In the genomic region with DNA sequence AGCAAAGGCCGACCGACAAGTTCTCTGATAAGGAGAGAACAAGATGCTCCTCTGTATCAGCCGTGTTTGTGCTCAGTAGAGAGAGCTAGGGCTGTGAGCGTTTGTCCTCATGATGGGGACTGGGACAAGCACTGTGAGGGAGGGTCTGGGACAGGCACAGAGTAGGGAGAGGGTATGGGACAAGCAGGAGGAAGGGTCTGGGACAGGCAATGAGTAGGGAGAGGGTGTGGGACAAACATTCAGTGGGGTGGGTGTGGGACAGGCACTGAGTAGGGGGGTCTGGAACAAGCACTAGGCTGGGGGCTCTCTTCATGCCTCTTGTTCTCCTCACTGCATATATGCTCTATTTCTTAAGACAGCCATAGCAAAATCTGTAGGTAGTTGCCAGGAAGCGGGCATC, we compare ENCODE assay signal across 12 mouse cellular contexts.
"Had no signal": no experiment of that assay in that cellular context is flagged by ENCODE, and none has a peak within 500 bp of the region (broad histone marks: within the 10 kb centered on the region; RNA-seq: fewer than 3 reads in every experiment).

No protein-coding gene starts in this region.

- H3K36me3 ChIP-seq: kidney, embryonic 15.5 days; limb, embryonic 15.5 days; liver, embryonic 12.5 days; midbrain, embryonic 12.5 days; neural tube, embryonic 15.5 days had no signal

- H3K4me2 ChIP-seq: kidney, embryonic 15.5 days; limb, embryonic 15.5 days; liver, embryonic 12.5 days; midbrain, embryonic 12.5 days; neural tube, embryonic 15.5 days had no signal

- H3K27ac ChIP-seq: kidney, embryonic 15.5 days; limb, embryonic 15.5 days; liver, embryonic 12.5 days; midbrain, embryonic 12.5 days; neural tube, embryonic 15.5 days had no signal

- DNase-seq: layer of hippocampus, adult 9-11 months; layer of hippocampus, postnatal 36 days; right cerebral cortex, adult 18-20 months; right cerebral cortex, postnatal 25 days; thymus, adult 2 months; thymus, postnatal 25 days had no signal

- H3K9me3 ChIP-seq: kidney, embryonic 15.5 days; limb, embryonic 15.5 days; liver, embryonic 12.5 days; midbrain, embryonic 12.5 days; neural tube, embryonic 15.5 days had no signal

- H3K27me3 ChIP-seq: kidney, embryonic 15.5 days; limb, embryonic 15.5 days; midbrain, embryonic 12.5 days; neural tube, embryonic 15.5 days had no signal

- H3K4me1 ChIP-seq: midbrain, embryonic 12.5 days had no signal

- ATAC-seq: liver, embryonic 12.5 days had no signal

- H3K9ac ChIP-seq: kidney, embryonic 15.5 days; limb, embryonic 15.5 days; liver, embryonic 12.5 days; midbrain, embryonic 12.5 days; neural tube, embryonic 15.5 days had no signal

- H3K4me3 ChIP-seq: kidney, embryonic 15.5 days; limb, embryonic 15.5 days; liver, embryonic 12.5 days; midbrain, embryonic 12.5 days; myocyte; neural tube, embryonic 15.5 days had no signal
